Mouse (Mus musculus): ENCODE data around the gene Stard13. TPM values are rescaled to one million over a fixed set of nuclear protein-coding genes. Genes with fewer than 3 reads are reported as not detected.

The Stard13 gene
- total RNA-seq, 4 experiments from 2014 or later = 13.0 to 17.2 (median 14.3) TPM

DNA sequence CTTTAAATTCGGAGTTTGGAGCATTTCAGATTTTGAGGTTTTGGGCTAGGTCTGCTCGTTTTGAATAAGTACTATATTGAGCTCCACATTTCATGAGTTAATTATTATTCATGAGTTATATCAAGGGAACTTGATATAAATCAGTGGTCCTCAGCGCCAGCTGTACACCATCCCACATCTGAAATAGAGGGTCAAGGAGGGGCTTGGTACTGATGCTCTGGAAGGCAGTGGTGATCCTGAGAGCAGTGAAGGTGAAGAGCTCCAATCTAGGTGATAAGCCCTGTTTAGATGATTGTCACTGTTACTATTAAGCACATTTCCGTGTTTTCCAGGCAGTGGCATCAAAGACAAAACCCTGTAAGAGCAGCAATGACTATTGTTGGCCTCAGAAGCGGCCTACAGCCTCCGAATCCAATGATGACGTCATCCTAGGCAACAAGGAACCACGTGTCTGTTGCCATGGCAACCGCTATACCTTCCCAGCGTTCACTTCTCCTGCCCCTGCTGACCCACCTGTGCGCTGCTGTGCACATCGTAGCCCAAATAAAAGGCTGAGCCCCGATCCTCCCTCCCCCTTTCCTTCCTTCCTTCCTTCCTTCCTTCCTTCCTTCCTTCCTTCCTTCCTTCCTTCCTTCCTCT, 5.2 kb downstream of the Stard13 start:
- no peak for DNase-seq (ENCODE audit: low spot score in 2 of 2)

DNA sequence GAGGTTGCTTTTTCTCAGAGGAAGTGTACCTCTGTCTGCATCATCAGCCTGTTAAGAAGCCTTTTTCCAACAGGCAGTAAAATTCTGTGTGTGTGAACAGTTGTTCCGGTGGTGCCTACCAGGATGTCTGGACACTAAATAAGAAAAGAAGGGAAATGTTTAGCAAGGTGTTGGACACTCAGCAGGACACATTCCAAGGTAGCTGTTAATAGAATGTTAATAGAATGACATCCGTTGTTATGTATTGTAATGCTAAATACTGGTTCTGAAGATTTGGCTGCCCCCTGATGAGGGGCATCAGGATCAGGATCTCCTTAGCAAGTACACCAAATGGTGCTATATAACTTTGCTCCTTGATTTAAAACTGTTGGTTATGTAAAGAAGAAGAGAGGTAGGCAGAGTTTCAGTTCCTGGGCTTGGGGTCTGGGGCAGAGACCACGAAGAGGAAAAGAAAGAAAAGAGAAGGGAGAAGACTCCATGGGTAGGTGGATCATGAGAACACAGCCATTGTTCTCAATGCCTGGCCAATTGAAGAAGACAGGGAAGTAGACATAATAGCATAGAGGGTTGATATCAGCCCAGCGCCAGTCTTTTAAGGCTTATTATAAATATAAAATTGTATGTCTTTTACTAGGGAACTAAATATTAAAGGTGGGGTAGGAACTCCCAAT, 9.8 kb downstream of the Stard13 start:
- DNase-seq (ENCODE audit: low spot score in 2 of 2) = no peak

DNA sequence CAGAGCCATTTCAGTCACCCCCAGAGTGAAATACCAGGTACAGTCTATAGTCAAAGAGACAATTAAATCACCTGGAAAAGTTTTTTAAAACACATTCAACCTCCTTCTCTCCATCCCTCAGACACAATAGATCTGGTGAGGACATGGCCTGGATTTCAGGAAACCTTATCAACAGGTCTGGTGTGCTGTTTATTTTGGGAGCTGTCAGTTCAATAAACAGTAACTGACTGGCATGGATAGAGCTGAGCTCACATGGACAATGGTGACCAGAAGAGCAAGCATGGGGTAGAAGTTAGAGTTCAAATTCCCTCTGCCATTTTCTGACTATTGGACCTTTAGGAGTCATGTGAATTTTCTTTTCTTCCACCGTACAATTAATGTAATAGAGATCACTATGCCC, 10.8 kb downstream of the Stard13 start:
- DNase-seq (ENCODE audit: low spot score in 2 of 2) = no peak

DNA sequence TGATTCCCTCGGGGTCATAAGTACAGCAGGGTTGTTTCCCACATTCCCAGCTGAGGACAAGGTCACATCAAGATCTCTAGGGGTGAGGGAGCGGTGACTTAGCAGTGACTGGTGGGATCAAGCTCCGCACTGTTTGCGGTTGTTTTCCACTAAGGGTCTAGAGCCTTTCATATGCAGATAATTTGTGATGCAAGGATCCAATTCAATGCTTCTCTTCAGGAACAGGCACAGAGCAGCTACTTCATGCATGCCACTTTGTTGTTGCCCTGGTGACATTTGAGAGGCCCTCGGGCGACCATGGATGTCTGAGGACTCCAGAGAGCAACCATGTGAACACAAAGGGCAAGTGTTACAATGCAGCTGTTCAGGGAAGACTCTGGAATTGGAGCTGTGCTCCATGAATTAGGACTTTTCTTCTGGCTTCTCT, 14.9 kb downstream of the Stard13 start:
- DNase-seq (ENCODE audit: low spot score in 2 of 2) = no peak

DNA sequence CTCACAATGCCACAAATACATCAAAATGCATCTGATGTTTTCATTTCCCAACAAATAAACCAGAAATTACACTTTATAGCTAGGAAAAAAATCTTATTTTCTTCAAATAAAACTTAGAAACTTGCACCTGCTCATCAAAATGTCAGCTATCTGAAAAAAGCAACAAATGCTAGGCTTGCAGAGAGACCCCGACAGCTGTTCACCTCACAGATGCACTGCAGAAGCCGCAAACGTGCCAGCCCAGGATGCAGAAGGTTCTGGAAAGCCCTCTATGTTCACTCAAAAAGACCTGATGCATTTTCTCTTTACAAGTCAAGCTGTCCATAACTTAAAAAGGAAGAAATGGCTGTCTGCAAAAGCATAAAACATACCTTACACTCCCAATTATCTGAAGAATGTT, 20.5 kb downstream of the Stard13 start:
- no peak for DNase-seq (ENCODE audit: low spot score in 2 of 2)

DNA sequence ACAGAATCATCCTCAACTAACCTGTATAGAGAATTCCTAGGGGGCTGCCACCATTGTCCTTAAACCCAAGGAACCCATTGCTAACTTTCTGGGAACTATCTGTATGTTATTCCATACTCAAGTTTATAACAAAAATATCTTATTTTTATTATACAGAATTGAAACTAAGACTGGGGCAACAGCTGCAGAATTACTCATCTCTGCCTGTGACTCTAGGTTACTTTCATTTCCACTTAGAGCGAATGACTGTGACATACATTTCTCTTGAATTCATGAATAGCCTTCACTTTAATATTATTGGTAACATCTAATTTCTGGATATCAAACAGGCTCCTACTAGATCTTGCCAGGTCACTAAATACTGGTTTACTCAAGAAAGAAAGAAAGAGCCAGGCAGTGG, 22.8 kb downstream of the Stard13 start:
- no peak for DNase-seq (ENCODE audit: low spot score in 2 of 2)

DNA sequence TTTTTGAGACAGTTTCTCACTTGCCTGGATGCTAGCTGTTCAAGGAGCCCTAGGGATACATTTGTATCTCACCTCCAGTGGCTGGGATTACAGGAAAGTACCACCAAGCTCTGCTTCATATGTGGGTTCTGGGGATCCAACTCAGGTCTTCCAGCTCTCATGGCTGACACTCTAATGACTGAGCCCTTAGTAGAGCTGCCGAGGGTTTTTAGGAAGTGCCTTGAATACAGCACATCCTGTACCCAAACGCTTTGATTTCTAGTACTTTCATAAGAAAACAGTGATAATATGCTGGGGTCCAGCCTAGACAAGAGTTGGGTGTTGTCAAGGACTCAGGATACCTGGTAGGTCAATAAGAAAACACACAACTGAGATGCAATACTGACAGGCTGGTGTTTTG, 23.6 kb downstream of the Stard13 start:
- DNase-seq (ENCODE audit: low spot score in 2 of 2) = no peak

DNA sequence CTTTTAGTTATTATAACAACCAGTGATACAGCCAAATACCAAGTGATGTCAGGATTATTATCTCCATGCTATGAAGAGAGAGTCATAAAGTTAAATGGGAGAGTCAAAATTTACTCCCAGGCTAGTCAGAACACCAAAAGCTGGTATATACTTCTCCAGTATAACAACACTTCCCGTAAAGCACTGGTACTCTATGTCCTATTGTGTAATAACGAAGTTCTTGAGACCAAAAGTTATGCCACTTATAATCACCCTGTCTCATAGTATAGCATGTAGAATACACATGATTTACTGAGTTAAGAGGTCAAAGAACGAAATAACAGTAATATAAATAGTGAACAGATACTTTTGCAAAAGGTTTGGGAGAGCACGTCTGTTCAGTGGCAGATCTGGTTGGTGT, 28.6 kb downstream of the Stard13 start:
- no peak for DNase-seq (ENCODE audit: low spot score in 2 of 2)

DNA sequence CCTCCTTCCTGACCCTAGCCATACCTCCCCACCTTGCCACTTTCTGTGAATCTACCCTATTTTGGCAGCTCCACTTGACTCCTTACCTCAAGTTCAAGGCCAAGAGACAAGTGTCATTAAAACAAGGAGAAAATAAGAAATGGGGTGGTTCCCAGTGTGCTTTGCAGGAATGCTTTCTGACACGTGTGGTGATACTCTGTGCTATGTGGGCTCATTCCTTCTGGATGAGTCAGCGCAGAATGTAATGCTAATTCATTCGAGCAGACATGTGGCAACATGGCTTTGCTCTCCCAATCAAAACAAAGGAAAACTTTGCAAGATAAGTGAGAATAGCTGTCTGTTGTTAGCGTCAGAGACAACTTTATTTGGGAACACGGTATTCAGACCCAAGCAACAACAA, 30.7 kb downstream of the Stard13 start:
- no peak for DNase-seq (ENCODE audit: low spot score in 2 of 2)

DNA sequence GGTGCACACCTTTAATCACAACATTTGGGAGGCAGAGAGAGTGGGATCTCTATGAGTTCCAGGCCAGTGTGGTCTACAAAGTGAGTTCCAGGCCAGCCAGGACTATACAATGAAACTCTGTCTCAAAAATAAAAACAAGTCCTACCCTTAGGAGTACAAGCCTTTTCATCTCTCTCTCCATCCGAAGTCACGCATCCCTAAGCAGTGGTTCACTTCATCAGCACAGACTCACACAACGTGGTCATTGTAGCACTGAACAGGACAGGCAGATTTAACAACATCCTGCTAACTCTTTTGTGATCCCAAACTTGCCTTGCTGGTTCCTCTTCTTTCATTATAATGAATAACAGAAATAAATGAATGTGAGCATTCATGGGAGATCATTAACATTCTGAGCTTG, 32.4 kb downstream of the Stard13 start:
- DNase-seq (ENCODE audit: low spot score in 2 of 2) = no peak

DNA sequence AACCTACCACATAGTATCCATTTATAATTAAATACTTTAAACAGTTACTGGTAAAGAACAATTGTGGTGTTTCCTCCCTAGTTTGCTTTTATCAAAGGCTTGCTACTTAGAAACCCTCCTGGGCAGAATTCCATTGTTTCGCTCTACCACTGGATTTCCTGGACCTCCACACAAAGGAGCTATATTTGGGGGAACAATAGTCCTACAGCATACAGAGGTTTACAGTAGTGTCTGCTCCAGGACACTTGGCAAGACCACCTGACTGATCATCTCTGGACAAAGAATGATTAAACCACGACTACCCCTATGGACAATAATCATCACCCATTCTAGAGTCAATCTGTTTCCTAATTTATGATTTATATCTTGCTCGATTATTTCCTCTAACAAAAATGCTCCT, 34.4 kb downstream of the Stard13 start:
- DNase-seq (ENCODE audit: low spot score in 2 of 2) = no peak

DNA sequence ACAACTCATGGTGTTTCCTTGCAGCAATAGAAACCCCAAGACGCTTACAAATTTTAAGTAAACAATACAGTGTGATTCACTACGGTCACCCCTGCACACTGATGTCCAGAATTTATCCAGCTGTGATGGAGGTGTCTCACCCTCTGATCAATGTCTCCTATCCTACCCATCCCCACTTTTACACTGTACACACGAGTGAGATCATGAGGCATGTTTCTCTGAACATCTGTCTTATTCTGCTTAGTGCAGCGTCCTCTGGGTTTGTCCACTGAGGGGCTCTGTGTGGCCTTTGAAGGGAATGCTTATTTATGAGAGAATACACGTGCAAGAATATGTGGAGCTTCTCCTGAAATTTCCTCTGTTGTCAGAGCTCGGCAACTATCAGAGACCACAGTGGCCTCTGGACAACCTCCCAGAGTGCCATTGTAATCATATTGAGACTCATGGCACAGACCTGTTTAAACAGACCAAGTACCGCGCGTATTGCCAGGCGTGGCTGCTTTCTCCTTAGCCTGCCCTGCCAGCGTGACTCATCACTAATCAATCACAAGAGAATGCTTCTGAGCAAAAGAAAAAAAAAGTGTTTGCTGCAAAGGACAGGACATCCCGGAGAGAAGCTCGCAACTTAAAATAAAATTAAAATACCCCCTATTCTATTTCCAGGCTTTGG, 36.9 kb downstream of the Stard13 start:
- no peak for DNase-seq (ENCODE audit: low spot score in 2 of 2)

DNA sequence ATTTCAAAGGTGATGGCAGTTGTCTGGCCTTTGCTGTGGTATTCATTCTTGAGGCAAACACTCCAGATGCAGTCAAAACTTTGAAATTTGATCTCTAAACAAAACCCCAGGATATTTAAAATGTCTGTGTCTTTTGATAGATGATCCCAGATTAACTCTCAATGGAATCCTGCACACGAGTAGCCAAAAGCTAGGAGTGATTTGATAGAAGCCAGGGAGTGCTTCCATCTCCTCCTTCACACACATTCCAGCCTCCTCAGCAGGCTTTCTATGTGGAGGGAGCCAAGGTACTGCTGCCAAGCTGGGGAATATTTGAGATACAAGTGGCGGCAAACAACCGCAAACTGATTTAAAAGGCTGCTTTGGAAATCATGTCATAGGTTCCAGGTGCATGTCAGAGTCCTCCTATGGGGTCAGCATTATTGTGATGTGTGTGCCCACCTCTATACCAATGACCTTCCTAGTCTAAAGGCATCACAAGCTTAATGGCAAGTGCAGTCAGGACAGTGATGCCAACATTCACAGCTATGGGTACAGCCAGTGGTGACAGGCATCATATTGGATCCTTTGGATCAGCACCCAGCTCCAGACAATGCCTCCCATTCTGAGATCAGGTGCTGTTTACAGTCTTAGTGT, 39.6 kb downstream of the Stard13 start:
- DNase-seq (ENCODE audit: low spot score in 2 of 2) = no peak

DNA sequence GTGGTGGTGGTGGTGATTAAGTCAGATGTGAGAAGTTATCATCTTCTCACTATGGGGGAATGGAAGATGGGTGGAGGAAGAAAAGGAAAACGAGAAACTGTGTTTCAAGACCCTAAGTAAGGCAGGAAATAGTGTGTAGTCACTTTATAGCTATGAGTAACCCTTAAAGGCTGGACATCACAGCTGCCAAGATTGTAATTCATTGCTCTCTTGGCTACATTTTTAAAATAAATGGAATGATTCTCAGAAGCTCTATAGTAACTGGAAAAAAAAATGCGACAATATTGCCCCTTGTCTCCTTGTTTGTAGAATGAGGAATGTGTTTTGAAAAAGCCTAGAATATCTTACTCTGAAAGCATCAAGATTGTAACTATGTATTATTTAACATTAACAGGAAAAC, 41.4 kb downstream of the Stard13 start:
- DNase-seq (ENCODE audit: low spot score in 2 of 2) = no peak

DNA sequence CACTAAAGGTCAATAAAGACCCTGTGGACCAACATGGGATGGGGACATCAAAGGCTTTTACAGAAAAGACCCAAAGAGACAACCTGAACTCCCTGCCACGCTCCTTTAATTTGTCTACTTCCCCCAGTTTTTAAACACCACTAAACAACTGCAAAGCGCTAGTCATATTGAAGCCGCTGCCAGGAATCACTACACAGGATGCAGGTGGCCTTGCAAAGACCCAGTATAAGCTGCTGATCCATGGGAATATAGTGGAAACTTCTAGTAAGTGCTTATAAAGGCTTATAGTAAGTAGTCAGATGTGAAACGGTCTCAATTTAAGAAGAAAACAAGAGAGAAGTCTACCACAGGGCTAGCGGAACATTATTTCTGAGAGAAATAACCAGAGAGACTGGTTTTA, 42.9 kb downstream of the Stard13 start:
- no peak for DNase-seq (ENCODE audit: low spot score in 2 of 2)

DNA sequence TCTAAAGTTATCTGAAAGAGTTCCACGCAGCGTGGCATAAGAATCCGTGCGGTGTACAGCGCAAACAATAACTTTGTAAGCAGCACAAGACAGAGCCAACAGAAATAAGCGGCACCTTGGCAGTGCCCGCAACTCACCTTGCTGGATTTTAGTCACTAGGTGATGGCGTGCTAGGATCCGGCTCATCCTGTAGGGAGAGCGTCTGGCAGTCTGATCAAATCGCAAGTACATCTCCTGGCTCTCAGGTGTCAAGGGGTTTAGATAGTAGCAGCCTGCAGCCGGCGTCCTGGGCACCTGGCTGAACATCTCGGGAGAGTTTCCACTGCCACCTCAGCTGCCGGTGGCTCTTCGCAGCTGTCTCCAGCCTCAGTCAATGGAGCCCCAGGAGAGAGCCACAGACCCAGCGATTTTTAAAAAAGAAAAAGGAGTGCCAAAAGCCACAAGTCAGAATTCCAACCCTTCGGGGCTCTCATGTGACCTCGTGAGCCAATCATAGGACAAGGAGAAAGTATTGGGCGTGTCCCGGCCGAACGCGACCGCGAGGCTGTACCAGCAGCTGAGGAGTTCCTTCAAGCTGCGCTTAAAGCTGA, 43.8 kb downstream of the Stard13 start:
- peak; percentile 13 to 17 for DNase-seq (ENCODE audit: low spot score in 2 of 2)

DNA sequence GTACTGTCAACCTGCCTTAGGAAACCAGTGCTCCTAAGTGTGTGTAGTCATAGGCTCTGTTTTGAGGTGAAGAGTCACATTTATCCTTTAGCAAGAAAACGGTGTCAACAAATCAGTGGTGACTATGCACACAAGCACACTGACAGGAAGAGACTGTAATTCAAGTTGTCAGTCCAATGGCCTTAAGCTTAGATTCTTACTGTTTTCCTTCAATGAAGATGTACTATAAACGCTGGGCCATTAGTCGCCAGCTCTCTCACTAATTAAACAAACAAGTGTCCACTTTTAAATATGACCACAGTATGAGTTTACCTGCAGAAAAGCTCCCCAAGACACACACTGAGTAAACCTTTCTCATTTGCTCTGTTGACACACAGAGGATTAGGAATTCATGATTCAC, 44.3 kb downstream of the Stard13 start:
- no peak for DNase-seq (ENCODE audit: low spot score in 2 of 2)

DNA sequence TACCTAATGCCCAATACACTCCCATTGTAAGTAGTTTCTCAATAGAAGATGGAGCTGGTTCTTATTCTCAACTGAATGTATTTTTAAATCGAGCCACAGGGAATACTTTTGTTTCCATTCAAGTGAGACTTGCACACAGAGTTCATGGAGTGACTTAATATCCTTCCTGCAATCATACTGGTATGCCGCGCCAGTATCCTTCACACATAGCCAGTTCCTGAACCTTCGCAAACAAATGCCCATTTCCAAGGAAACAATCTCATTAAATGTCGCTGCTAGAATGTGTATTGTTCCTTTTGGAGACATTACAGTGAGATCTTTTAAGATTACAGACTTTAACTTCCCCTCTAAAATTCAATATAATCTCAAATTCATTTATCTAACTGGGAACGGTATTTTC, 45.0 kb downstream of the Stard13 start:
- no peak for DNase-seq (ENCODE audit: low spot score in 2 of 2)

DNA sequence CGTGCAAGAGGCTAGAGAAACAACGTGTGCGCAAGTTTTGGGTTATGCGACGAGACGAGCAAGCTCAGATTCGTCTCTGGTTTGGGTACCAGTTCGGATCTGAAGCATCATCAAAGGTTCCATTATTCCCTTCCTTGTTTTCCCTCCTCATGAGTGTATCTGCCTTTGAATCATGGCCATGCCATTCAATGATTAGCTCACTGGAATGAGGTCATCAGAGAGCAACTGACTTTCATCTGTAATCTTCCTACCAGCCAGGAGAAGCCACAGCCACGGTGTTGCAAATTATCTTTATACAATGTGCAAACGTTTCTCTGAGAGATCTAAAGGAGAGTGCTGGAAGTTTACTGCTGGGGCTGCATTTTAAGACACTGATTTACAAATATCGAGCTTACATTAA, 46.3 kb downstream of the Stard13 start:
- no peak for DNase-seq (ENCODE audit: low spot score in 2 of 2)

DNA sequence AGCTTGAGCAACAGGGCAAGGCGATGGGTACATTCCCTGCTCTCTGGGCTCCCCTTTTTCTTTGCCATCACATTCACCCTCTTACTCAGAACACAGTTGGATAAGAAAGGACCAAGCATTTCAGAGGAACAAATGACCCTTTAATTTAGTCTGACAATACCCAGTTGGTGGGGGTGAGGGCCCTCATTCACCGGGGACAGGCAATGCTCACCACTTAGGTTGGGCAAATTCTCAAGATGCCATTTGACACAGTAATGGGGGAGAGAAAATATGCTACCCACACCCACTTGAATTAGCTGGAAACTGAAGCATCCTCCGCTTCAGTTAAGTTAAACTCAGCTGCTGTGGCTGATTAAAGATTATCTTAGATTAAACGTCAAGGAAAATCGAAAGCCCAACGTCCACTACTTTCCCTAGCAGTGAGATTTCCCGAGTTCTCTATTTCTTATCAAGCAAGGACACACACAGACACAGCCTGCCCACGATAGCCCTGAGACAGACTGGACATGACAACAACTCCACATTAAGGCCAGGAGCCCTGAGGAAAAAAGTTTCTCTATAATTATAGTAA, 48.3 kb downstream of the Stard13 start:
- no peak for DNase-seq (ENCODE audit: low spot score in 2 of 2)

DNA sequence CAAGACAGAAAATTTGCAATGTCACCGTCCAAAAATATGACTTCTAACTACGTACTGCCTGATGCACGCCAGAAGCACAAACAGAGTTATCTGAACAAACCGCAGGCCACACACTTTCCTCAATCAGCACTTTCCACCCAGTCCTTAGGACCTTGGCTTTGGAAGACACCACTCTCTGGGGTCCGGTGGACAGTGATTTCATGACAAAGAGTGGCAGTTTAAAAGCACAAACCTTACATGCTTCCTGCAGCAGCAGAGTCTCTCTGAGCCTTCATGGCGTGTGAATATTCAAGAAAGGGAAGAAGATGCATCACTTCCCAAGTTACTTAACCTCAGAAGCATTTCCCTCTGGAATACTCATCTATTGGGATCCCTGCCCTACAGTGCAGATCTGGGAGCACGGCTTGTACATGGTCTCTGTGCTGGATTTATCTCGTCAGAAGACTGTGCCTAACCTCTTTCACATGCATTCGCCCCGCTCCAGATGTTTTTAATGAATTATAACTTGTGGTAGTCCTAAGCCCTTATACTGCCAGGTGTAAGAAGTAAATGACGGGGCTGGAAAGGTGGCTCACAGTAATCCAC, 49.9 kb downstream of the Stard13 start:
- no peak for DNase-seq (ENCODE audit: low spot score in 2 of 2)

Data from left cerebral cortex, adult 8-10 months (tissue).